Mouse (Mus musculus) thymus, adult 2 months (tissue): ENCODE results near the gene Pax6.

Experiments used
- CTCF ChIP-seq: fragments of 200-500 bp; IDR thresholded peaks from 2 replicates; pipeline ENCODE4 v1.5.1; 2012; ENCODE audit warnings: mild to moderate bottlenecking, control low read depth, low read length, moderate library complexity, borderline replicate concordance; ENCODE audit not compliant: control insufficient read depth, poor library complexity, insufficient read depth; ENCODE audit errors: extremely low read depth
- POLR2A ChIP-seq: fragments of 200-500 bp; IDR thresholded peaks from 2 replicates; pipeline ENCODE4 v1.6.1; 2012; ENCODE audit warnings: mild to moderate bottlenecking, low read length, control low read depth, moderate library complexity; ENCODE audit not compliant: control insufficient read depth, poor library complexity, insufficient read depth; ENCODE audit errors: extremely low read depth

- no peak for TF ChIP-seq CTCF
- TF ChIP-seq POLR2A, result no peak
Observed at GRCm38 (mm10) chr2:105682634-105683351, 14.1 kb downstream of the Pax6 start.
